Mouse (Mus musculus): ENCODE measurements around the gene Ifitm1. TPM values are rescaled to one million over a fixed set of nuclear protein-coding genes. Genes with fewer than 3 reads are reported as not detected.

Gene Ifitm1
- polyA plus RNA-seq, 1 experiment from 2014 or later, result 5.6 TPM

GRCm38 (mm10) chr7:140946311-140946710 lies 20.7 kb upstream of the Ifitm1 start:
- H3K4me2 ChIP-seq (ENCODE audit: low read depth, low read length, severe bottlenecking), result no peak overlapping the region
- no peak overlapping the region for H3K27ac ChIP-seq (ENCODE audit: low read depth, low read length)
- H3K36me3 ChIP-seq (ENCODE audit: control insufficient read depth, insufficient read depth, low read length), result no peaks in the 10 kb centered on the region
- DNase-seq (ENCODE audit: low spot score), result no peak
- ATAC-seq (replicated peaks; ENCODE audit: low FRiP score), result no peak
- H3K27me3 ChIP-seq (ENCODE audit: control insufficient read depth, insufficient read depth, low read length), result no peaks in the 10 kb centered on the region
- H3K9me3 ChIP-seq (ENCODE audit: control insufficient read depth, low read length), result no peaks in the 10 kb centered on the region
- H3K4me1 ChIP-seq (replicated peaks; ENCODE audit: control insufficient read depth, insufficient read depth, low read length), result peaks cover 10% of the 10 kb centered on the region; the same call in 1 of the 2 replicates
- 91% methylated on average over 10 of the region's 10 CpGs for WGBS
- H3K9ac ChIP-seq (ENCODE audit: low read length), result no peak overlapping the region
- no peak overlapping the region for H3K4me3 ChIP-seq (ENCODE audit: low read depth, low read length)

- peaks cover 10% of the 10 kb centered on the region; the same call in 1 of the 2 replicates for H3K4me1 ChIP-seq (replicated peaks; ENCODE audit: control insufficient read depth, insufficient read depth, low read length)
- no peaks in the 10 kb centered on the region for H3K36me3 ChIP-seq (ENCODE audit: control insufficient read depth, insufficient read depth, low read length)
- no peaks in the 10 kb centered on the region for H3K27me3 ChIP-seq (ENCODE audit: control insufficient read depth, insufficient read depth, low read length)
- no peak for ATAC-seq (replicated peaks; ENCODE audit: low FRiP score)
- no peak overlapping the region for H3K4me3 ChIP-seq (ENCODE audit: low read depth, low read length)
- no peak overlapping the region for H3K9ac ChIP-seq (ENCODE audit: low read length)
- H3K4me2 ChIP-seq (ENCODE audit: low read depth, low read length, severe bottlenecking), result no peak overlapping the region
- no peak overlapping the region for H3K27ac ChIP-seq (ENCODE audit: low read depth, low read length)
- WGBS, result 80% methylated on average over 7 of the region's 7 CpGs
- H3K9me3 ChIP-seq (ENCODE audit: control insufficient read depth, low read length), result no peaks in the 10 kb centered on the region
- DNase-seq (ENCODE audit: low spot score), result no peak
These were observed 20.0 kb upstream of the Ifitm1 start for GRCm38 (mm10) chr7:140946980-140947379.

- Histone ChIP-seq H3K4me3 (ENCODE audit: low read depth, low read length) (no peak overlapping the region), H3K4me1 (replicated peaks; ENCODE audit: control insufficient read depth, insufficient read depth, low read length) (peaks cover 8% of the 10 kb centered on the region; the same call in 1 of the 2 replicates), H3K27ac (ENCODE audit: low read depth, low read length) (no peak overlapping the region), H3K4me2 (ENCODE audit: low read depth, low read length, severe bottlenecking) (no peak overlapping the region), H3K36me3 (ENCODE audit: control insufficient read depth, insufficient read depth, low read length) (no peaks in the 10 kb centered on the region), H3K9ac (ENCODE audit: low read length) (no peak overlapping the region), H3K9me3 (ENCODE audit: control insufficient read depth, low read length) (no peaks in the 10 kb centered on the region), H3K27me3 (ENCODE audit: control insufficient read depth, insufficient read depth, low read length) (no peaks in the 10 kb centered on the region)
- 90% methylated on average over 8 of the region's 8 CpGs for whole genome bisulfite sequencing
- DNase-seq (ENCODE audit: low spot score) (no peak), ATAC-seq (replicated peaks; ENCODE audit: low FRiP score) (no peak)
These were observed 18.9 kb upstream of the Ifitm1 start for GRCm38 (mm10) chr7:140948161-140948560.

- peaks cover 8% of the 10 kb centered on the region; the same call in 1 of the 2 replicates for H3K4me1 ChIP-seq (replicated peaks; ENCODE audit: control insufficient read depth, insufficient read depth, low read length)
- ATAC-seq (replicated peaks; ENCODE audit: low FRiP score), result no peak
- no peak overlapping the region for H3K27ac ChIP-seq (ENCODE audit: low read depth, low read length)
- no peaks in the 10 kb centered on the region for H3K9me3 ChIP-seq (ENCODE audit: control insufficient read depth, low read length)
- H3K36me3 ChIP-seq (ENCODE audit: control insufficient read depth, insufficient read depth, low read length), result no peaks in the 10 kb centered on the region
- 91% methylated on average over 6 of the region's 6 CpGs for WGBS
- H3K4me3 ChIP-seq (ENCODE audit: low read depth, low read length), result no peak overlapping the region
- H3K4me2 ChIP-seq (ENCODE audit: low read depth, low read length, severe bottlenecking), result no peak overlapping the region
- DNase-seq (ENCODE audit: low spot score), result no peak
- H3K9ac ChIP-seq (ENCODE audit: low read length), result no peak overlapping the region
- no peaks in the 10 kb centered on the region for H3K27me3 ChIP-seq (ENCODE audit: control insufficient read depth, insufficient read depth, low read length)
These were observed 17.8 kb upstream of the Ifitm1 start for GRCm38 (mm10) chr7:140949255-140949654.

GRCm38 (mm10) chr7:140949824-140950530 lies 17.0 kb upstream of the Ifitm1 start, which contains the start of gene Ifitm5:
Gene Ifitm5 (minus strand): TSS chr7:140950291.
- H3K9me3 ChIP-seq (ENCODE audit: control insufficient read depth, low read length), result no peaks in the 10 kb centered on the region
- H3K36me3 ChIP-seq (ENCODE audit: control insufficient read depth, insufficient read depth, low read length), result no peaks in the 10 kb centered on the region
- no peak within 1 kb of the TSS for H3K9ac ChIP-seq (ENCODE audit: low read length)
- DNase-seq (ENCODE audit: low spot score) (no peak), ATAC-seq (replicated peaks; ENCODE audit: low FRiP score) (no peak)
- 74% methylated on average over 16 of the region's 16 CpGs for WGBS
- H3K4me3 ChIP-seq (ENCODE audit: low read depth, low read length), result no peak within 1 kb of the TSS
- peaks cover 8% of the 10 kb centered on the region; the same call in 1 of the 2 replicates for H3K4me1 ChIP-seq (replicated peaks; ENCODE audit: control insufficient read depth, insufficient read depth, low read length)
- H3K4me2 ChIP-seq (ENCODE audit: low read depth, low read length, severe bottlenecking), result no peak within 1 kb of the TSS
- H3K27ac ChIP-seq (ENCODE audit: low read depth, low read length), result no peak within 1 kb of the TSS
- H3K27me3 ChIP-seq (ENCODE audit: control insufficient read depth, insufficient read depth, low read length), result no peaks in the 10 kb centered on the region

GRCm38 (mm10) chr7:140951051-140951450 lies 16.0 kb upstream of the Ifitm1 start:
- Histone ChIP-seq H3K9me3 (ENCODE audit: control insufficient read depth, low read length) (no peaks in the 10 kb centered on the region), H3K36me3 (ENCODE audit: control insufficient read depth, insufficient read depth, low read length) (no peaks in the 10 kb centered on the region), H3K27me3 (ENCODE audit: control insufficient read depth, insufficient read depth, low read length) (no peaks in the 10 kb centered on the region), H3K4me3 (ENCODE audit: low read depth, low read length) (no peak overlapping the region), H3K9ac (ENCODE audit: low read length) (no peak overlapping the region), H3K4me1 (replicated peaks; ENCODE audit: control insufficient read depth, insufficient read depth, low read length) (peaks cover 8% of the 10 kb centered on the region; the same call in 1 of the 2 replicates), H3K27ac (ENCODE audit: low read depth, low read length) (no peak overlapping the region), H3K4me2 (ENCODE audit: low read depth, low read length, severe bottlenecking) (no peak overlapping the region)
- ATAC-seq (replicated peaks; ENCODE audit: low FRiP score) (no peak), DNase-seq (ENCODE audit: low spot score) (no peak)
- 60% methylated on average over 8 of the region's 8 CpGs for WGBS

GRCm38 (mm10) chr7:140951765-140952164 lies 15.3 kb upstream of the Ifitm1 start:
- 84% methylated on average over 6 of the region's 6 CpGs for WGBS
- Histone ChIP-seq H3K4me1 (replicated peaks; ENCODE audit: control insufficient read depth, insufficient read depth, low read length) (peaks cover 10% of the 10 kb centered on the region; the same call in 1 of the 2 replicates), H3K4me2 (ENCODE audit: low read depth, low read length, severe bottlenecking) (no peak overlapping the region), H3K4me3 (ENCODE audit: low read depth, low read length) (no peak overlapping the region), H3K27me3 (ENCODE audit: control insufficient read depth, insufficient read depth, low read length) (0 out of 2 replicates have a peak, but pooled peaks cover 2% of the 10 kb centered on the region), H3K27ac (ENCODE audit: low read depth, low read length) (no peak overlapping the region), H3K36me3 (ENCODE audit: control insufficient read depth, insufficient read depth, low read length) (no peaks in the 10 kb centered on the region), H3K9me3 (ENCODE audit: control insufficient read depth, low read length) (no peaks in the 10 kb centered on the region), H3K9ac (ENCODE audit: low read length) (no peak overlapping the region)
- DNase-seq (ENCODE audit: low spot score) (no peak), ATAC-seq (replicated peaks; ENCODE audit: low FRiP score) (no peak)

GRCm38 (mm10) chr7:140952441-140952840 lies 14.6 kb upstream of the Ifitm1 start:
- no peak overlapping the region for H3K9ac ChIP-seq (ENCODE audit: low read length)
- ATAC-seq (replicated peaks; ENCODE audit: low FRiP score) (no peak), DNase-seq (ENCODE audit: low spot score) (no peak)
- no peaks in the 10 kb centered on the region for H3K36me3 ChIP-seq (ENCODE audit: control insufficient read depth, insufficient read depth, low read length)
- 0 out of 2 replicates have a peak, but pooled peaks cover 2% of the 10 kb centered on the region for H3K27me3 ChIP-seq (ENCODE audit: control insufficient read depth, insufficient read depth, low read length)
- WGBS, result 89% methylated on average over 7 of the region's 7 CpGs
- H3K27ac ChIP-seq (ENCODE audit: low read depth, low read length), result no peak overlapping the region
- no peaks in the 10 kb centered on the region for H3K9me3 ChIP-seq (ENCODE audit: control insufficient read depth, low read length)
- no peak overlapping the region for H3K4me2 ChIP-seq (ENCODE audit: low read depth, low read length, severe bottlenecking)
- H3K4me3 ChIP-seq (ENCODE audit: low read depth, low read length), result no peak overlapping the region
- H3K4me1 ChIP-seq (replicated peaks; ENCODE audit: control insufficient read depth, insufficient read depth, low read length), result peaks cover 10% of the 10 kb centered on the region; the same call in 1 of the 2 replicates

- ATAC-seq (replicated peaks; ENCODE audit: low FRiP score), result no peak
- peaks cover 10% of the 10 kb centered on the region; the same call in 1 of the 2 replicates for H3K4me1 ChIP-seq (replicated peaks; ENCODE audit: control insufficient read depth, insufficient read depth, low read length)
- H3K4me3 ChIP-seq (ENCODE audit: low read depth, low read length), result no peak overlapping the region
- 0 out of 2 replicates have a peak, but pooled peaks cover 2% of the 10 kb centered on the region for H3K27me3 ChIP-seq (ENCODE audit: control insufficient read depth, insufficient read depth, low read length)
- WGBS, result 87% methylated on average over 11 of the region's 11 CpGs
- H3K27ac ChIP-seq (ENCODE audit: low read depth, low read length), result no peak overlapping the region
- DNase-seq (ENCODE audit: low spot score), result no peak
- H3K36me3 ChIP-seq (ENCODE audit: control insufficient read depth, insufficient read depth, low read length), result no peaks in the 10 kb centered on the region
- no peak overlapping the region for H3K4me2 ChIP-seq (ENCODE audit: low read depth, low read length, severe bottlenecking)
- no peak overlapping the region for H3K9ac ChIP-seq (ENCODE audit: low read length)
- H3K9me3 ChIP-seq (ENCODE audit: control insufficient read depth, low read length), result no peaks in the 10 kb centered on the region
These were observed 13.9 kb upstream of the Ifitm1 start for GRCm38 (mm10) chr7:140953133-140953532.
